Comparison of ENCODE assay signal across 8 mouse cellular contexts in the genomic region with DNA sequence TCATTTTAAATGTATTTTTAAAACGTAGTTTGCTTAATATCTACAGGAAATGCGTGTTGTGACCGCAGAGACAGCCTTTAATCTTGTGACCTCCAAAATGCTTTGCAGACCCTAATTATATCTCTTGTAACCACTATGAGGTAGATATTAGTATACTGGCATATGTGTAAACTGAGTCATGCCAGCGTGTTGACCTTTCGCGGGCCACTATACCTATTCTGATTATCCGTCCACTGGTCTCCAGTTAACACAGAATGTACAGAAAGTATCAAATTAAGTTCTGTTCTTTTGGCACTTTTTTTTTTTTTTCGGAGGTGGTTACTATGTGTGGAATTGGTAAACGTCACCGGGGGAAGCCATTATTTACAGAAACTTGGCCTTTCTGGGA. TPM values are rescaled to one million over a fixed set of nuclear protein-coding genes. Genes with fewer than 3 reads are reported as not detected.
DNase-seq lines count a peak whose midpoint lies in the region; ATAC-seq and TF ChIP-seq lines count a peak whose summit lies in the region.

No protein-coding gene starts in this region.

- peak overlapping the region; percentile 93 for H3K9ac ChIP-seq in ES-Bruce4 (ENCODE audit: low read depth, poor library complexity, severe bottlenecking)
- H3K9ac ChIP-seq in heart, embryonic 16.5 days (ENCODE audit: low read length) = peak overlapping the region; percentile 97

- ATAC-seq in heart, embryonic 16.5 days (replicated peaks; ENCODE audit: extremely low read depth, insufficient read depth, low FRiP score) = no peak
- peak; percentile 7; the same call in 1 of the 2 replicates for ATAC-seq in megakaryocyte, adult 5-6 weeks (ENCODE audit: poor library complexity, severe bottlenecking)

- DNase-seq in heart, adult 11 months = peak; percentile 59
- DNase-seq in heart, adult 8-10 months (ENCODE audit: low spot score) = no peak
- no peak for DNase-seq in ovary, adult 18-20 months (ENCODE audit: low spot score)
- no peak for DNase-seq in ovary, postnatal 36 days (ENCODE audit: low spot score)
- no peak for DNase-seq in right cerebral cortex, adult 2 months (ENCODE audit: low spot score in 2 of 2)

- TF ChIP-seq CTCF in ES-Bruce4 (IDR thresholded peaks at IDR 0.05; ENCODE audit: low read depth, low read length) = no peak

- no peak for TF ChIP-seq POLR2A in ES-Bruce4 (IDR thresholded peaks at IDR 0.05; ENCODE audit: insufficient read depth, low read length)

- H3K27ac ChIP-seq in ES-Bruce4 (ENCODE audit: insufficient read depth, low read length) = no peak overlapping the region
- H3K27ac ChIP-seq in heart, embryonic 16.5 days (ENCODE audit: low read length) = peak overlapping the region; percentile 88

- no peaks in the 10 kb centered on the region for H3K36me3 ChIP-seq in ES-Bruce4 (ENCODE audit: control insufficient read depth, insufficient read depth, low read length, poor library complexity, severe bottlenecking)
- H3K36me3 ChIP-seq in heart, embryonic 16.5 days (ENCODE audit: control insufficient read depth, insufficient read depth) = no peaks in the 10 kb centered on the region

- H3K4me3 ChIP-seq in ES-Bruce4 (ENCODE audit: low read depth, low read length) = peak overlapping the region; percentile 99
- peak overlapping the region; percentile 97 for H3K4me3 ChIP-seq in heart, embryonic 16.5 days (ENCODE audit: low read length)

- H3K4me1 ChIP-seq in ES-Bruce4 (ENCODE audit: control insufficient read depth, insufficient read depth, low read length) = no peaks in the 10 kb centered on the region
- H3K4me1 ChIP-seq in heart, embryonic 16.5 days (ENCODE audit: control insufficient read depth, insufficient read depth, low read length) = peaks cover 32% of the 10 kb centered on the region

- H3K27me3 ChIP-seq in ES-Bruce4 (ENCODE audit: control insufficient read depth, insufficient read depth, low read length, poor library complexity, severe bottlenecking) = no peaks in the 10 kb centered on the region
- no peaks in the 10 kb centered on the region for H3K27me3 ChIP-seq in heart, embryonic 16.5 days (ENCODE audit: control insufficient read depth, insufficient read depth, low read length)

- TF ChIP-seq EP300 in ES-Bruce4 (IDR thresholded peaks at IDR 0.05; ENCODE audit: insufficient read depth, low read depth, low read length) = no peak

- WGBS in heart, embryonic 16.5 days = 17% methylated on average over 10 of the region's 10 CpGs

- peak overlapping the region; percentile 92 for H3K4me2 ChIP-seq in heart, embryonic 16.5 days (ENCODE audit: low read depth, low read length)

- no peaks in the 10 kb centered on the region for H3K9me3 ChIP-seq in ES-Bruce4 (replicated peaks; ENCODE audit: control insufficient read depth, insufficient read depth, low read length, poor library complexity, severe bottlenecking)
- H3K9me3 ChIP-seq in heart, embryonic 16.5 days (replicated peaks; ENCODE audit: control insufficient read depth, low read length) = no peaks in the 10 kb centered on the region

RNA-seq across cellular contexts. Expression of a gene that starts 0.9 kb away (rescaled TPM):
- total RNA-seq in heart, adult 8-10 months (2022) = 10 to 100 TPM; 17.8 to 20.6 (median 19.2) TPM
- polyA plus RNA-seq in ES-Bruce4 (2011; ENCODE audit: insufficient read depth, insufficient read length, low read depth, missing spikeins) = 47.1 and 48.8 TPM in 2 replicates
- polyA plus RNA-seq in heart, embryonic 16.5 days (2015; fragmentation: Nextera tagmentation; extraction: Ambion mirVana) = 65.1 and 76.5 TPM in 2 replicates
- 85.6 and 86.5 TPM in 2 replicates for total RNA-seq in megakaryocyte, adult 5-6 weeks (2015)
- total RNA-seq in megakaryocyte, adult 5-6 weeks (2017) = 126 and 133 TPM in 2 replicates

Comparison
In these comparisons a context has a peak if more than half of its experiments do, and no peak if none do; other contexts are left out.
1. RNA of a gene that starts 0.9 kb away (total RNA-seq): 85.6 to 133 TPM in megakaryocyte, adult 5-6 weeks; 17.8 to 20.6 TPM in heart, adult 8-10 months; every median in the first group is over 4 times any median in the second.